In the genomic region with DNA sequence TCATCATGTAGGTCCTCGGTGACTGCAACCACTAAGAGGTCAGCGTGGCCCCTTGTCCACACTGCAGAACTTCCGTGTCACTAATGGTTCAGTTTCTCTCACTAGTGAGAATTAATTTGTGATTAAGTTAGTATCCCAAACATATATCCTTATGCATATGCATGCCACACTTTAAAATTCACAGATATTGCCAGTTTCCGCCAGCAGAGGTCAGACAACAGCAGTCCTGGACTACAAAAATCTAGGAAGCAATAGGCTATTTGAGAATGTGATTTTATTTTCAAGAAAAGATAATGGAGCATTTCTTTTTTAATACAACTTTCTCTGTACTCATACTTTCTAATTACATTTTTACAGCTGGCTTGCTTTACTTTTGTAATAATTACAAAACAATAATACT, we compare ENCODE assay signal across 8 mouse cellular contexts. TPM values are rescaled to one million over a fixed set of nuclear protein-coding genes. Genes with fewer than 3 reads are reported as not detected.
DNase-seq lines count a peak whose midpoint lies in the region; ATAC-seq and TF ChIP-seq lines count a peak whose summit lies in the region.

No protein-coding gene starts in this region.

- no peaks in the 10 kb centered on the region for H3K27me3 ChIP-seq in heart, postnatal 0 days (ENCODE audit: control insufficient read depth, insufficient read depth, low read length)

- H3K9ac ChIP-seq in heart, postnatal 0 days (replicated peaks; ENCODE audit: low read depth, low read length) = no peak overlapping the region

- no peak overlapping the region for H3K4me2 ChIP-seq in heart, postnatal 0 days (ENCODE audit: low read depth, low read length)

- 58% methylated on average over 4 of the region's 4 CpGs for WGBS in heart, postnatal 0 days

- no peak for ATAC-seq in heart, postnatal 0 days (ENCODE audit: insufficient read depth, low read depth)

- no peak overlapping the region for H3K27ac ChIP-seq in heart, postnatal 0 days (ENCODE audit: low read depth)

- no peak for DNase-seq in heart, postnatal 0 days (ENCODE audit: low spot score)
- no peak for DNase-seq in heart, adult 11 months
- peak; percentile 41 for DNase-seq in testis, postnatal 10 days (ENCODE audit: low spot score)
- DNase-seq in testis, postnatal 14 days (ENCODE audit: low spot score) = no peak
- DNase-seq in left cerebral cortex, adult 11 months (ENCODE audit: low spot score) = peak; percentile 4
- DNase-seq in urinary bladder, postnatal 36 days (ENCODE audit: low spot score in 2 of 2) = peak; percentile 2 to 5
- DNase-seq in T-cell, adult 2 months (ENCODE audit: low spot score) = no peak
- DNase-seq in cerebellum, adult 11 months = no peak

- no peak overlapping the region for H3K4me3 ChIP-seq in heart, postnatal 0 days (ENCODE audit: low read depth, low read length)

- H3K4me1 ChIP-seq in heart, postnatal 0 days (ENCODE audit: control insufficient read depth, insufficient read depth) = no peaks in the 10 kb centered on the region; the same call in 1 of the 2 replicates

- no peaks in the 10 kb centered on the region for H3K9me3 ChIP-seq in heart, postnatal 0 days (replicated peaks; ENCODE audit: control insufficient read depth, low read length)

- TF ChIP-seq CTCF in heart, postnatal 0 days (IDR thresholded peaks at IDR 0.05; ENCODE audit: low read depth) = peak; percentile 41

- H3K36me3 ChIP-seq in heart, postnatal 0 days (replicated peaks; ENCODE audit: control insufficient read depth, insufficient read depth, low read length) = no peaks in the 10 kb centered on the region

- no peak for TF ChIP-seq EP300 in heart, postnatal 0 days (IDR thresholded peaks at IDR 0.05; ENCODE audit: low read depth)

RNA-seq across cellular contexts. Expression of gene Maob, which starts 51.0 kb away (rescaled TPM):
- 0.85 and 7.1 TPM in 2 replicates for total RNA-seq in heart, postnatal 0 days (2014; rRNA removed; ENCODE audit: low replicate concordance)
- polyA plus RNA-seq in heart, postnatal 0 days (2015; fragmentation: Nextera tagmentation; extraction: Ambion mirVana) = 10.0 and 10.1 TPM in 2 replicates

Comparison
In these comparisons a context has a peak if more than half of its experiments do, and no peak if none do; other contexts are left out.
1. DNase-seq: peak in testis, postnatal 10 days (single experiment), left cerebral cortex, adult 11 months (single experiment) and urinary bladder, postnatal 36 days (2 of 2); none in heart, postnatal 0 days (single experiment), heart, adult 11 months (single experiment), testis, postnatal 14 days (single experiment), T-cell, adult 2 months (single experiment) and cerebellum, adult 11 months (single experiment).